Mouse (Mus musculus) kidney, postnatal 4 days (tissue): ENCODE measurements at regions not wholly inside any gene's neighbourhood (a gene's known extent, or its start where the extent isn't known, plus 50 kb on each side); places are given as distances from the start of the nearest gene placed in this dataset.

Experiments
- DNase-seq, 2 experiments: peaks; one replicate each; pipeline ENCODE4 v3.0.0; 2021; ENCODE audit warnings: mixed read lengths in 2 of 2

- no peak for DNase-seq
These were observed 250.2 kb upstream of the Dio3 start for GRCm38 (mm10) chr12:110028646-110029045.

DNA sequence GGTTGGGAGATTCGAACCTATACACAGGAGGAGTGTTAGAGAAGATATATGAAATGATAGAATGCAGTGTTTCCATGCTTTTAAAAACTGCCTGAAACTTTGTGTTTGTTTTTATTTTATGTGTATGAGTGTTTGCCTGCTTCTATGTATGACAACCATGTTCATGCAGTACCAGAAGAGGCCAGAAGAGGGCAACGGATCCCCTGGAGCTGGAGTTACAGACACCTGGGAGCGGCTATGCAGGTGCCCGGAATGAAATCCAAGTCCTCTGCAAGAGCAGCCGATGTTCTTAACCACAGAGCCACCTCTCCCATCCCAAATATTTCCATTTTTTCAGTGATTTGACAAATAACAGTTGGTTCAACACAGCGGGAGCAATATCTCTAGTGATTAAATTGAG lies 247.5 kb upstream of the Dio3 start:
- DNase-seq = peak; percentile 46 to 54

DNA sequence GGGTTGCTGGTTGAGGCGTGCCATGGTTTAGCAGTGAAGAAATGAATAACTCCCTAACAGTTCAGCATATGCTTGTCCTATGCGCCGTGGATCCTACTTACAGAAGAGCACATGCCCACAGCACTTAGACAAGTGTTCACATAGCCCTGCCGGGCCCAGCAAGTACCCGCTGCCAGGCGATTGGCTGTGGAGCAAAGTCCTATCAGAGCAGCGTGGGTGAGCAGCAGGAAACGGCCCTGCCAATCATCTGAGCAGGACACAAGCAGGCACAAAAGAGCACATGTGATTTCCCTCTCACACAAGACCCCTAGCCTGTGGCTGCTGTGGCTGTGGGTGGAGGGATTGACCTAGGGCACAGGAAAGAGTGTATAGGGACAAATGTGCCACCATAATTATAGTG lies 243.7 kb upstream of the Dio3 start:
- no peak for DNase-seq

GRCm38 (mm10) chr12:110040682-110041081 lies 238.2 kb upstream of the Dio3 start:
- peak in 1 of 2 experiments; percentile 28 for DNase-seq

DNA sequence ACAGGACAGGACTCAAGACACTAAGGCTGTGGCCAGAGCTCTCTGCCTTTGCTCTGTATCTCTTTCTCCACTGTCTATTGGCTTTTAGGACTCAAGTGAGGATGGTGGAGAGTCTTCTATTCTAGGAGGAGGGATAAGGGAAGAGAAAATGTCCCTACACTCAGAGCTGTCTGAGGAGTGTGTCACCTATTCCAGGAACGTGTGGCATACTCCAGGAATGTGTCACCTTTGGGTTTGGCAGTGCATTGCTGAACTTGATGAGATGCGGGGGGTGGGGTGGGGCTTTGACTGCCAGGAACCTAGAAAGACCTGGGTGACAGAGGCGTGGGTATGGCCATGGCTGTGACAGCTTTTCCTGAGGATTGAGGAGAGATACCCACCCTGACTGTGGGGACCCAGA lies 237.1 kb upstream of the Dio3 start:
- no peak for DNase-seq

- no peak for DNase-seq
These were observed 234.6 kb upstream of the Dio3 start for GRCm38 (mm10) chr12:110044266-110044665.

- DNase-seq = no peak
These were observed 234.1 kb upstream of the Dio3 start for GRCm38 (mm10) chr12:110044721-110045120.

DNA sequence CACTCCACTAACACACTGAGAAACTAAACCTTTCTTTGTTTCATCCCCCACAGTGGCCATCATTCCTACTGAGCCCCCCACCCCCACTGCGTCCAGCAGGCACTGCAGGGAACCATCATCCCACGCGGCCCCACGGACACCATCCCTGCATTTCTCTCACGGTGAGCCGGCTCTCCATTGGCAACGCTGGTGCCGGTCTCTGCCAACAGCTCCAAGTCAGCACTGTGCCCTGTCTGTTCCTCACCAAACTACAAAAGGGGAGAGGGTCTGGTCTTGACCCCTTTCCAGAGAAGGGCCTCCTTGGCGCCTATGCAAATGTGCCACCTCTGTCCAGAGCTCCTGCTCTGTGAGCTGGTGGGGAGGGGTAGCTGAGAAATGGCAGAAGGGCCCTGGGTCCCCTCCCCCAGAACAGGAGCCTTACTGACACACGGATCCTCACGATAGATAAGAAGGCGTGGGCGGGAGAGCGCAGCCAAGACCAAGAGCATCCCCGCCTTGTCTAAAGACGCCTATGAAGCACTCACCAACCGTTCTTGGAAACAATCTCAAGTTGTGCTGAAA lies 233.0 kb upstream of the Dio3 start:
- DNase-seq = no peak

DNA sequence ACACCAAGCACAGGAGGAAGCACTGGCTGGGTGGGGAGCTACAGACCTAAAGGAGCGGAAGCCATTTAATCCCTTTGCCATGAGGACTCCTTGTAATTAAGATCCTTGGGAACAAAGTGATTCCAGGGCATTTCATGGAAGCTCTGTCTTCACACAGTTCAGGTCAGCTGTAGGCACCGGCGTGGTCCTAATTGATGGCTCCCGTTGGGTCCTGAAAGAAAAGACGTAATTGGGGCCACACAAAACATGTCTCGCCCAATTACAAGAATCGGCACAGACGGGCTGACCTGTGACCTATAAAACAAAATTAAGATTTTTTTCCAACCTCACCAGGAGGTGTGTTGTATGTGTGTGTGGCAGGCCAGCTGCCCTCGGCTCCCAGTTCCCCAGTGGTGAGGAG lies 232.3 kb upstream of the Dio3 start:
- no peak for DNase-seq

- peak in 1 of 2 experiments; percentile 24 for DNase-seq
These were observed 231.2 kb upstream of the Dio3 start for GRCm38 (mm10) chr12:110047466-110048250.

DNA sequence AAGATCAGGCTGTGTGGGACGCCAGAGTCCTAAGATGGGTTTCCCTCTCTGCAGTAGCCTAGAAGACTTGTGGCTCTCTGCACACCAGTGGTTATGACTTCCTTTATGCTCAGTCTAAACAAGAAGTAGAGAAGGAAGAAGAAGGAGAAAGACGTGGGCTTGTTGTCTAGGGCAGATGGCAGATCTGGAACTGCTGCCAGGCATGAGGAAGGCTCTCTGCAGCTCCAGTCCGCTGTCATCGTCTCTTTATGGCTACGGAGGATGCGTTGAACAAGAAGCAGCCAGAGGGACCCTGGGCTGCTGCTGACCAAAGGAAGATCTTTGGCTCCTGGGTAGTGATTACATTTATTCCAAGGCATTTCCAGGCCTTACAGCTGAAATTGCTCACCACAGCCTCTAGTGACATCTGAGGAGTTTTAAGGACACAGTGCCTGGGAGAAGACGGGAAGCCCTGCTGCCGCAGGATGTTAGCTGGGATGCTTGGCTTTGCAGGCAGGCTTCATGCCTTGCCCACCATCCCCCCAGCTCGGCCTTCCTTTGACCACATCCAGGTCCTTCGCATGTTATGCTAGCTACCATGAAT lies 229.6 kb upstream of the Dio3 start:
- peak; percentile 10 to 31 for DNase-seq

DNA sequence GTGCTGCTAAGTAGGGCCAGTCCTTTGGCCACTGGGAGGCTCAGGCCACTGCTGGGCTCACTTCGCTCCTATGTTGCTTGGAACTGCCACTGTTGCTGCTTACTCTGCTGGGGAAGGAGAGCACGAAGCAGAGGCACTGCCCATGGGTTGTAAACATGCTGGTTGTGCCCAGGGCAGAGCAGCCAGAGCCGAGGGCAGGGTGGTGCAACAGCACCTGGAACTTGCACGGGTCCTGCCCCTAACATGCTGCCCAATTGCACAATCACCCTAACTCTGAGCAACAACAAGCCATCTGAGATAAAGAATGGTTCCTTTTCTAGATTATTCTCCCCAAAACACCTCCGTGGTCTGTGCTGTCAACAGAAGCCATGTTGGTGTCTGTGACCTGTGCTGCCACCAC lies 219.5 kb upstream of the Dio3 start:
- no peak for DNase-seq

DNA sequence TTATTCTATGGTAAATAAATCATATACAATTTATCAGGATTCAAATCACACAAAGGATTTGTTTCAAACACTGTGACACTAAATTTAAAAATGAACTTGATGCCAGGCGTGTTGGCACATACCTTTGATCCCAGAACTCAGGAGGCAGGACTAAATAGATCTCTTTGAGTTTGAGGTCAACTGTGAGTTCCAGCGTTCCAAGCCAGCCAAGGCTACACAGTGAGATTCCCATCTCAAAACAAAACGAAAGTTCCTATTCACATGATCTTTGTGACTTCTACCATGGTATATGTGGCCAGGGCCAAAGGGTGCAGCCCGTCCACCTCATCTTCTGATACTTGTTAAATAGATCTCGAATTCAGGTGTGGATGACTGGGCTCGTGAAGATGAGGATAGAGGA lies 216.9 kb upstream of the Dio3 start:
- DNase-seq = no peak

GRCm38 (mm10) chr12:110063013-110063412 lies 215.9 kb upstream of the Dio3 start:
- DNase-seq = no peak

DNA sequence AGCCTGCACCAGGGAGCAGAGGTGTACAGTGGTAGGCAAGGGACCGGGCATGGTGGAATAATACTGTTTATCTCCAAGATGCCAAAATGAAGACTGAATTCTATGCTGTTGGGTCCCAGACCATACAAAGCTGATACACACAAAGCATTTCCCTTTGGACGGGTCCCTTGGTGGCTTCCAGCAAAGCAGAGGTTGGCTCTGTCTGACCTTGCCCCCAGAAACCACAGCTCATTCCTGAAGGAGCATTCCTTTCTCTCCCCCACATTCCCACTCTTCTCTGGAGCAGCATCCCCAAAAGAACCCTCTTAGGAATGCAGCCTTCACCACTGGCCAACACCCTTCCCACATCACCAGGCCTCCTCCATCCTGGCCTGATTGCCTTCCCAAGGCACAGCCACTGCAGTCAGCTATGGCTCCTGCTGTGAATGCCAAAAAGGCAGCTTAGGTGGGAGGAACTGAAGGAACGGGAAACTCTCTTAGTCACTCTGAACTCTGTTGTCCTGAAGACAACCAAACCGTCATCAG lies 212.4 kb upstream of the Dio3 start:
- DNase-seq = no peak

- no peak for DNase-seq
These were observed 208.4 kb upstream of the Dio3 start for GRCm38 (mm10) chr12:110070506-110070905.

- no peak for DNase-seq
These were observed 207.0 kb upstream of the Dio3 start for GRCm38 (mm10) chr12:110071823-110072222.

- no peak for DNase-seq
These were observed 203.9 kb upstream of the Dio3 start for GRCm38 (mm10) chr12:110074921-110075320.

DNA sequence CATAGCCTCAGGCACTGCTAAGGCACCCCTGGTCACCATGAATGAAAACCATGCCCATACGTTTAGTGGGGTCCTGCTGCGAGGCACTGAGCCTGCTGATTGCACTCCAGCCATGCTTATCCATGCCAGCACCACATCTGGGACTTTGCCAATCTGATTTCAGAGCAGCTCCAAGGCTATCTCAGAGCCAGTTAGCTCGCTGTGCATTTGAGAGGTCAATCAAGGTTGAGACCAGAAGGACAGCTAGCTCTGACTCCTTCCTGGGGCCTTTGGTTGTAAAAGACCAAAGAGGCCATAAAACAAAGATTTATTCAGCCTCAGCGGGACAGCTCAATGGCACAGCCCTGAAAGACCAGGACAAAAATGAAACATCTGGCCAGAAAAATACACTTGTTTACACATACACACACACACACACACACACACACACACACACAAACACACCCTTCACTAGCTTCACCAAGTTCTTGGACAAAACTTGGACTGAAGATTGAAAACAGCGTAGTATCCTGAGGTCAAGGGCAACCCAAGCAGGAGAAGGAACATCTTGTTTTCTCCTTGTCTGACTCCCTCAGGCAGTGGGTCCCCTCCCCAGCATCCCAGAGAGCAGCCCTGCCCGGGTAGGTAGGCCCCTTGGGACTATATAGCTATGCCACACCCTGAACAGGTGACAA lies 201.5 kb upstream of the Dio3 start:
- peak; percentile 52 to 67 for DNase-seq

- peak; percentile 72 to 82 for DNase-seq
These were observed 200.8 kb upstream of the Dio3 start for GRCm38 (mm10) chr12:110078081-110078505.

DNA sequence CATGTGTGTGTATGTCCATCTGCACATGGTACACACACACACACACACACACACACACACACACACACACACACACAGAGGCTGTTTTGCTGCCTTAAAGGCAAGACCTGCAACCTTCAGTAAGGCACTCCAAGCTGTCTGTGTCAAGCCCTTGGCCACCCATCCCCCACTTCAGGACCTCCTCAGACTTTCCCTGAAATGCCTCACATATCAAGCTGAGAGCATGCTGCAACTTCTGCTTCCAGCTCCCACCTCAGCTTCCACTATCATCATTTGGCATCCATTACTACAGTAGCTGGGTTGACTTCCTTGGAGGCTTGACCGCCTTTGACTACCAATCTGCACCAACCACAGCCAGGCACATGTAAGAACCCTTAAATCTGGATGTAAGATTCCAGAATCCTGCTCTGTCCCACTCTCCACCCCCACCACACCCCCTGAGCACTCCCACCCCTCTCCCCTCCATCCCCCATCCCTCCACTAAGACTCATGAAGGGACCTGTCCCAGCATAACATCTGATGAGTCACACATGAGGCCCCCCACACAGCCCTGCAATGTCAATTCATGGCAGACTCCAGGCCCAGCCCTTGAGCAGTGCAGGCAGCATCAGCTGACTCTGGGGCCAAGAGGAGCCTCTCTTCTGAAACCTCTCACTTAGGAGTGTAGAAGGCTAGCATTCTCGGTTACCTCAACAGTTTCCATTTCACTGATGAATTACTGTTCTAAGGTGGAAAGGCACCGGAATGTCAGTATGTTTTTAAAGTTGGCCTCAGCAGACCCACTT lies 196.8 kb upstream of the Dio3 start:
- no peak for DNase-seq

- peak; percentile 63 to 74 for DNase-seq
These were observed 195.9 kb upstream of the Dio3 start for GRCm38 (mm10) chr12:110082921-110083320.

DNA sequence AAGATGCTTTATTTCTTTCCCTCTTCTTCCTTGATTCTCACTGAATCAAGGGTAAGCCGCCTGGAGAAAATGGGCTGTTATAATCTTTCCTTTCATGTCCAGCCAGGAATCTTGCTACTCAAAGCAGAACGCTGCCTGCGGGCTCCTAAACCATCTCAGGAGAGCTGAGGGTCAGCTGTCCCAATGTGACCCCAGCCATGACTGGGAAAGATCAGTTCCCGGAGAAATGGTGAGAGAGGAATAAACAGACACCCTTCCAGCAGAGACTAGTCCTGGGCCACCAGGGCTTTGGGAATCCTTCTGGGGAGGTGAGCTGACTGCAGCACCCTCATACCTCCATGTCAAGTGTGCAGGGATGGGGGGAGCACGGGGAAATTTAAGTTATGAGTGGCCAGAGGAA lies 195.4 kb upstream of the Dio3 start:
- DNase-seq = no peak
